Mouse (Mus musculus): ENCODE measurements at regions not wholly inside any gene's neighbourhood (a gene's known extent, or its start where the extent isn't known, plus 50 kb on each side); places are given as distances from the start of the nearest gene placed in this dataset.

- no peak for ATAC-seq
- Histone ChIP-seq H3K4me2 (replicated peaks; ENCODE audit: low read depth) (no peak overlapping the region), H3K27me3 (replicated peaks; ENCODE audit: control insufficient read depth, insufficient read depth, low read length) (no peaks in the 10 kb centered on the region), H3K36me3 (ENCODE audit: control insufficient read depth, insufficient read depth) (no peaks in the 10 kb centered on the region), H3K4me3 (ENCODE audit: low read depth, low read length) (no peak overlapping the region), H3K4me1 (replicated peaks; ENCODE audit: control insufficient read depth, insufficient read depth, low read length) (no peaks in the 10 kb centered on the region), H3K9ac (ENCODE audit: low read depth, low read length) (no peak overlapping the region), H3K9me3 (ENCODE audit: control insufficient read depth) (0 out of 2 replicates have a peak, but pooled peaks cover 5% of the 10 kb centered on the region), H3K27ac (ENCODE audit: low read depth, low read length) (no peak overlapping the region)
- 76% methylated on average over 3 of the region's 3 CpGs for WGBS
- no peak for TF ChIP-seq CTCF (IDR thresholded peaks at IDR 0.05; ENCODE audit: low read depth)
Measured at GRCm38 (mm10) chr17:9948985-9949667, 279.6 kb upstream of the Pabpc6 start.

DNA sequence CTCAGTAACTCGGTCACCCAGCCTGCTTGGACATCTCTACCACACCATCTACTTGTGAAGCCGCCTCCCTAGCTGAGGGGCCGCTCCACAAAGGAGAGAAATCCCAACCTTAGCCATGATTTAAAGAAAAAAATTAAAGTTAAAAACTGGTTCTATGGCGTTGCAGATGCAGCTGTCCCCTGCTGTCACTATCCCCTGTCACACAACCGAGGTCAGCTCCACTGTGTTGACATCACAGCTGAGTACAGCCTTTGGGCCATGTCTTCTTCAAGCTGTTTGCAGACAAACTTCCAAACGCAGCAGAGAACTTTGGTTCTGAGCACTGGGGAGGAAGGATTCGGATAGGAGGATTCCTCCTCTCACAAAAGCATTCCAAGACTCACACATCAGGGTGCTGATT, 278.1 kb upstream of the Pabpc6 start:
- Histone ChIP-seq H3K9me3 (ENCODE audit: control insufficient read depth) (0 out of 2 replicates have a peak, but pooled peaks cover 5% of the 10 kb centered on the region), H3K4me2 (replicated peaks; ENCODE audit: low read depth) (no peak overlapping the region), H3K4me1 (replicated peaks; ENCODE audit: control insufficient read depth, insufficient read depth, low read length) (no peaks in the 10 kb centered on the region), H3K4me3 (ENCODE audit: low read depth, low read length) (no peak overlapping the region), H3K36me3 (ENCODE audit: control insufficient read depth, insufficient read depth) (no peaks in the 10 kb centered on the region), H3K27ac (ENCODE audit: low read depth, low read length) (no peak overlapping the region), H3K27me3 (replicated peaks; ENCODE audit: control insufficient read depth, insufficient read depth, low read length) (no peaks in the 10 kb centered on the region), H3K9ac (ENCODE audit: low read depth, low read length) (no peak overlapping the region)
- TF ChIP-seq CTCF (IDR thresholded peaks at IDR 0.05; ENCODE audit: low read depth), result no peak
- 74% methylated on average over 7 of the region's 7 CpGs for WGBS
- ATAC-seq, result no peak

DNA sequence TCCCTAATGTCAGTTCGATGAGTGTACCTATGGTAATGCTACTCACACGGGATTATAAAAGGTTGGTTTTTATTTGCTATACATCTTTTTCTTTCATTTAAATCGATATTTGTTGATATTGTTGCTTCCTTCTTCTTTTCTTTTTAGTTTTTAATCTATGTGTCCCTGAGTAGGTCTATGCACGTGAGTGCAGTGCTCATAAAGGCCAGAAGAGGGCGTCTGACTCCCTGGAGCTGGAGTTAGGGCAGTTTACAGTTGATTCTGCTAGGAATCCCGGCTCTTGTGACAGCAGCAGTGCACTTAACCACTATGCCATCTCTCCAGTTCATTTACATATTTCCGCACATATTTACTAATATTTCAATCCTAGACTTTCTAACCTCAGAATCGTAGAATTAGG, 275.0 kb upstream of the Pabpc6 start:
- 82% methylated on average over 8 of the region's 8 CpGs for WGBS
- H3K4me1 ChIP-seq (replicated peaks; ENCODE audit: control insufficient read depth, insufficient read depth, low read length), result no peaks in the 10 kb centered on the region
- no peaks in the 10 kb centered on the region for H3K36me3 ChIP-seq (ENCODE audit: control insufficient read depth, insufficient read depth)
- no peaks in the 10 kb centered on the region for H3K27me3 ChIP-seq (replicated peaks; ENCODE audit: control insufficient read depth, insufficient read depth, low read length)
- H3K9ac ChIP-seq (ENCODE audit: low read depth, low read length), result no peak overlapping the region
- H3K4me3 ChIP-seq (ENCODE audit: low read depth, low read length), result no peak overlapping the region
- peak; percentile 34 for TF ChIP-seq CTCF (IDR thresholded peaks at IDR 0.05; ENCODE audit: low read depth)
- no peak overlapping the region for H3K4me2 ChIP-seq (replicated peaks; ENCODE audit: low read depth)
- H3K27ac ChIP-seq (ENCODE audit: low read depth, low read length), result no peak overlapping the region
- no peaks in the 10 kb centered on the region for H3K9me3 ChIP-seq (ENCODE audit: control insufficient read depth)
- no peak for ATAC-seq

DNA sequence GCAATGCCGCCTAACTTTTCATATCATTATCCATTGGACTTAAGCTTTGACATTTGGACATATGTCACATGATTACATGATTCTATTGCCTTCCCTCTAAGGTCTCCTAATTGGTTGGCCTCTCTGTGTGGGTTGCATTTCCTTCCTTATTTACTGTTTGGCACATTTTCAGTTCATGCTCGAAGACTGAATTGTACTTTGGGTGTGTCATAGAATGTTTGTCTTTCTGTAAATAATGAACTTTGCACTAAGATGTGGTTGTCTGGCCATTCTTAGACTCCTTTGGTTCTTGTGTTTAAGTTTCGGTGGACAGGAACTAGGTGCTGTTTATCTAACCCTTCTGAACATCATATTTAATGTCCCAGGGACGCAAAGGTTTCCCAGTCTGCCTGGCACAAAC, 272.7 kb upstream of the Pabpc6 start:
- no peak for TF ChIP-seq CTCF (IDR thresholded peaks at IDR 0.05; ENCODE audit: low read depth)
- Histone ChIP-seq H3K9me3 (ENCODE audit: control insufficient read depth) (no peaks in the 10 kb centered on the region), H3K4me3 (ENCODE audit: low read depth, low read length) (no peak overlapping the region), H3K27me3 (replicated peaks; ENCODE audit: control insufficient read depth, insufficient read depth, low read length) (no peaks in the 10 kb centered on the region), H3K9ac (ENCODE audit: low read depth, low read length) (no peak overlapping the region), H3K4me2 (replicated peaks; ENCODE audit: low read depth) (no peak overlapping the region), H3K27ac (ENCODE audit: low read depth, low read length) (no peak overlapping the region), H3K36me3 (ENCODE audit: control insufficient read depth, insufficient read depth) (no peaks in the 10 kb centered on the region), H3K4me1 (replicated peaks; ENCODE audit: control insufficient read depth, insufficient read depth, low read length) (no peaks in the 10 kb centered on the region)
- ATAC-seq, result no peak; the same call in 1 of the 2 replicates
- 50% methylated on average over 4 of the region's 4 CpGs for WGBS

DNA sequence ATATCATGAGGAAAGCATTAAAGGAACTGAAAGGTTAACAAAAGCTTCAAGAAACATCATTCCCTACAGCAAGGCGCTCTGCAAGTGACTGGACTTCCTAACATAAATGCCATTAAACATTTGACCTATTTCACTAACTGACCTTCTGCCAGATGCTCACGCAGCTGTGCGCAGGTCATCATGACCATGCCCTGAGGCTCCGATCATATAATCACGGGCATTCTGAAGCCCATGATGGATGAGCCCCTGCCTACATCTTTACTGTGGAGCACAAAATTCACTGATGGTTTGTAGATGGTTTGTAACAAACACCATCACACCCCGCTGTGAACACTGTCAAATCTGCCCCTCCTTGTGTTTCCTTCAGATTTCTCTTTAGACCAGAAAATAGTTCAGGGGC, 270.1 kb upstream of the Pabpc6 start:
- H3K36me3 ChIP-seq (ENCODE audit: control insufficient read depth, insufficient read depth), result no peaks in the 10 kb centered on the region
- H3K9me3 ChIP-seq (ENCODE audit: control insufficient read depth), result no peaks in the 10 kb centered on the region
- H3K4me3 ChIP-seq (ENCODE audit: low read depth, low read length), result no peak overlapping the region
- H3K27me3 ChIP-seq (replicated peaks; ENCODE audit: control insufficient read depth, insufficient read depth, low read length), result no peaks in the 10 kb centered on the region
- no peak for ATAC-seq
- TF ChIP-seq CTCF (IDR thresholded peaks at IDR 0.05; ENCODE audit: low read depth), result no peak
- no peaks in the 10 kb centered on the region for H3K4me1 ChIP-seq (replicated peaks; ENCODE audit: control insufficient read depth, insufficient read depth, low read length)
- 68% methylated on average over 6 of the region's 6 CpGs for WGBS
- H3K27ac ChIP-seq (ENCODE audit: low read depth, low read length), result no peak overlapping the region
- H3K4me2 ChIP-seq (replicated peaks; ENCODE audit: low read depth), result no peak overlapping the region
- H3K9ac ChIP-seq (ENCODE audit: low read depth, low read length), result no peak overlapping the region

- Histone ChIP-seq H3K27me3 (replicated peaks; ENCODE audit: control insufficient read depth, insufficient read depth, low read length) (no peaks in the 10 kb centered on the region), H3K36me3 (ENCODE audit: control insufficient read depth, insufficient read depth) (no peaks in the 10 kb centered on the region), H3K27ac (ENCODE audit: low read depth, low read length) (no peak overlapping the region), H3K4me1 (replicated peaks; ENCODE audit: control insufficient read depth, insufficient read depth, low read length) (no peaks in the 10 kb centered on the region), H3K4me3 (ENCODE audit: low read depth, low read length) (no peak overlapping the region), H3K9ac (ENCODE audit: low read depth, low read length) (no peak overlapping the region), H3K4me2 (replicated peaks; ENCODE audit: low read depth) (no peak overlapping the region), H3K9me3 (ENCODE audit: control insufficient read depth) (no peaks in the 10 kb centered on the region)
- ATAC-seq, result no peak
- TF ChIP-seq CTCF (IDR thresholded peaks at IDR 0.05; ENCODE audit: low read depth), result no peak
- 90% methylated on average over 10 of the region's 10 CpGs for WGBS
Measured at GRCm38 (mm10) chr17:9938426-9938825, 268.9 kb upstream of the Pabpc6 start.

Measured in intestine, postnatal 0 days (tissue).